Mouse (Mus musculus) c-Kit-positive CD71-negative TER-119-negative erythroid progenitor cells, embryonic 14.5 days (primary cell): ENCODE measurements around the gene Mto1.
"Not testable (repeated sequence)": the region's sequence is repeated elsewhere in the genome, so short reads cannot be mapped to it uniquely, and the experiment has no call there.

Experiments used
- DNase-seq: peaks from one replicate; pipeline ENCODE4 v3.0.0-alpha.2; 2013; ENCODE audit warnings: low read depth

The Mto1 gene

GRCm38 (mm10) chr9:78506002-78506721 lies 58.2 kb downstream of the Mto1 start:
- DNase-seq = no peak

DNA sequence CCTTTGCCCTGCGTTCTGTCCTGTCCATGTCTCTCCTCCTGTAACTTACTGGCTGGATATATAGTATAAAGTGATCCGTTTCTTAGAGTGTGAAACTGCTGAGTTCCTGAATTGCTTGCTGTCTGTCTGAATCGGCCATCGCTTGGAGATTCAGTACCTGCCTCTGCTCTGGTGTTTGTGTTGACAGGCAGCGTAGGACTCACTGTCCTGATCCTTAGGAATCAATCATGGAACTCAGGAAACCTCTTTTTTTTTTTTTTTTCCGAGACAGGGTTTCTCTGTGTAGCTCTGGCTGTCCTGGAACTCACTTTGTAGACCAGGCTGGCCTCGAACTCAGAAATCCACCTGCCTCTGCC lies 58.7 kb downstream of the Mto1 start:
- DNase-seq = no peak

DNA sequence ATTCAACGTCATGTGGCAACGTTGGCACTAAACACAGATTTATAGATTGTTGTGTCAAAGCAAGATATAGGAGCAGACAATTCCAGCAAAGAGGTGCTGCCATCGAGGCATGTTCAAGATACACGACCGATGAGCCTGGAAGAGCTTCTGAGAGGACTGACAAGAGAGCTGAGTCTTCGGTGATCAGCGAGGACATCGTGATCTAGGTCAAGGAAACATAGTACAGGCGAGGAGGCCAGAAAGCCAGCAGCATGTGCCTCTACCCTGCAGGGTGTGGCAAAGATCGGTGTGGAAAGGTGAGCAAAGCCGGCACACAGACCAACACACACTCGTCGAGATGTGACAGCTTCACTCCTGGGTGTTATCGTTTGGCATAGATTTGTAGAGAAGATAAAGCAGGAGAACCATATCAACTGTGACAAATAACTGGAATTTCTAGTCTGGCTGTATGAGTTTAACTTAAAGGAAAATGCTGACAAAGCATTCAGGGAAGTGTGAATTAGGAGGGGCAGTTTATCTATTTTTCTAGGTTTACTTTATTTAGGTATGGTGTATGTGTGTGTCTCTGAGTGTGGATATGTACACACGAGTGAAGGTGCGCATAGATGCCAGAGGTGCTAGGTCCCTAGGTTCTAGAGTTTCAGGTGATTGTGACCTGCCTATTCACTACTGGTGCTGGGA lies 60.2 kb downstream of the Mto1 start:
- no peak for DNase-seq

GRCm38 (mm10) chr9:78511705-78512104 lies 63.7 kb downstream of the Mto1 start:
- no peak for DNase-seq

GRCm38 (mm10) chr9:78513776-78514500 lies 65.9 kb downstream of the Mto1 start:
- no peak for DNase-seq

DNA sequence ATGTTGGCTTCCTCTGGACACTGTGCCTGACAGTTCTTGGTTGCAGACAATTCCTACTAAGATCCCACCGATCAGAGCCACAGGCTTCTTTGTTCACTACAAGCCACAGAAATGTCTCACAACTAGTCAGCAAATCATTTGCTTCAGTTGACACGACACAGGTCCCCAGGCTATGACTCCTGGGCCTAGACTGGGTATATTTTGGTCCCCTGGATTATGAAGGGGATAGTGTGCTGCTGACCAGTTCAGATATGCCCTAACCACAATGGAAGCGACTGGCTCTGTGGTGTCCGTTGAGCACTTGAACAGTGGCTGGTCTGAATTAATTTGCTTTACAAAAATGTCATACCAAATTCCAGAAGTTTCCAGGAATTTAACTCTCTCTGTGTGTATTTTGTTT lies 66.7 kb downstream of the Mto1 start:
- no peak for DNase-seq

DNA sequence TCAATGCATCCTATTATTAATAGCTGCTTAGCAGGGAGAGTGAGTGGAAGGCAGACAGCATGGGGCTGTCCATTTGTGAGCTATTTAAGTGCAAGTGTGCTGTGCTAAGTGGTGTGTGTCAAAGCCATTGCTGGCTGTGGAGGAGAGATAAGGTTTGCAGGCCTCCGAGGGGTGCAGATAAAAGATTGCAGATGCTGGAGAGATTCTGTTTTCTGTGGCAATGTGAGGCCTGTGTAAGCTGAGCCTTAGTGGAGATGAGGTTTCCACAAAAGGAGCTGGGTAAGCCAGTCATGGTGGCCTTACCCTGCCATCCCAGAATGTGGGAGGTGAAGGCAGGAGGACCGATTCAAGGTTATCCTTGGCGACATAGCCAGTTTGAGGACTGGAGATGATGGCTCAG lies 68.1 kb downstream of the Mto1 start:
- no peak for DNase-seq

DNA sequence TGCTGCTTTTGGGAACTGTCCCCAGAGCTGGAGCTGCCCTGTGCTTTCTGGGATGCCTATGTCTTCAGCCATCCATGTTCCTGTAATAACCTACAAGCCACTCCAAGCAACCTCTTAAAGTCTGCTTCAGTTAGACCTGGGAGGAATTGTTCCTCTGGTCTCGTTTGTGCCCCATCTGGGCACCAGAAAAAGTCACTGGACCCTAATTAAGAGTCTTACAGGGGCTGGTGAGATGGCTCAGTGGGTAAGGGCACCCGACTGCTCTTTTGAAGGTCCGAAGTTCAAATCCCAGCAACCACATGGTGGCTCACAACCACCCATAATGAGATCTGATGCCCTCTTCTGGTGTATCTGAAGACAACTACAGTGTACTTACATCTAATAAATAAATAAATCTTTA lies 69.2 kb downstream of the Mto1 start:
- DNase-seq = not testable (repeated sequence)

DNA sequence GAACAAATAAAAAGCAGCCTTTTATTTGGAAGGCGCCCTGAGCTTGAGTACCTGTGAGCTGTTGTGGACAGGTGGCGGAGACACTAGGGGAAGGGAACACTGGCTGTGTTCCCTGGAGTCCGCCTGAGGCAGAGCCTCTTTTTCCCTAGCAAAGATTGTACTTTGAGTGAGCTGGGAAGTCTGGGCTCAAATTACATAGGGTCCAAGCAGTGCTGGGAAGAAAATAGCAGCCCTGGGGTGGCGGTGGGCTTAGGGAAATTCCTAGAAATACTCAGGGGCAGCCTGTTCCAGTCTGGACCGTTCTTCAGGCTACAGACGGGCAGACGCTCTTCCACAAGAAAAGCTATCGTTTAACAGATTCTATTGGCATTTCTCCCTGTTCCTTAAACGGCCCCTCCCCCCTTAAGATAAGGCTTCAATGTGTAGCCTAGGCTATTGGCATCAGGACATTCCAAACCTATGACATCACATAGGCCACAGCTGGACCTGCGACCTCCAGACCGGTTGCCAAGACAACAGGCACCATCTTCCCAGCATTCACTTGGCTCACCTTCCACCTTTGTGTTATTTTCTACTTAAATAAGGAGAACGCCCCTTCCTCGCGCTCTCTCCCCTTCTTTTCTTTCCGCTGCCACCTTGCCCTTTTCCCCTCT lies 72.2 kb downstream of the Mto1 start:
- DNase-seq = no peak

- DNase-seq = no peak
These were observed 73.0 kb downstream of the Mto1 start for GRCm38 (mm10) chr9:78520780-78521601.

DNA sequence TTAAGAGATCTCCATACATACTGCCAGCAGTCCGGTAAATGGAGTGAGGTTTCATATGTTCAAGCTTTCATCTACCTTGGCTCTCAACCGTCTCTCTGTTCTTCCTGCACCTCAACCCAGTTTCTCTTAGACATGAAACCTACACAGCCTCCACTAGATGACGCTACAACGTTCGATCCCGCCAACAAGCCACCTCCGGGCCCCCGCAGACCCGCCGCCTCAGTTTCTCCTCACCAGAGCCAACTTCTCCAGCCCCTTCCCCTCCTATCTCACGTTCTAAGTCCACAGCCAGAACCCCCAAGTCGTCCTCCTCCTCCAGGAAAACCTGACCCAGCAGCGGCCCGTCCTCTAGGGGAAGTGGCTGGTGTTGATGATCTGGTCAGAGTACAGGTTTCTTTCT lies 73.7 kb downstream of the Mto1 start:
- DNase-seq = peak; percentile 40
